Mouse (Mus musculus) heart, embryonic 11.5 days (tissue): Measurements from ENCODE around the gene 1110032F04Rik. TPM values are rescaled to one million over a fixed set of nuclear protein-coding genes. Genes with fewer than 3 reads are reported as not detected.
"Not testable (repeated sequence)": the region's sequence is repeated elsewhere in the genome, so short reads cannot be mapped to it uniquely, and the experiment has no call there.

Experiments used
- ATAC-seq: fragments of 200-750 bp; cut with Nextera tagmentation; replicated peaks from 2 replicates; pipeline ENCODE4 v1.8.0; 2017; ENCODE audit warnings: moderate library complexity; ENCODE audit not compliant: insufficient number of reproducible peaks, low FRiP score, low TSS enrichment
- H3K27ac ChIP-seq: fragments of 300-500 bp; sonication (generic); 2 replicates; pipeline ENCODE4 v1.5.1; 2014; ENCODE audit warnings: mild to moderate bottlenecking, low read depth, low read length
- H3K27me3 ChIP-seq: fragments of 300-500 bp; sonication (generic); 2 replicates; pipeline ENCODE4 v1.6.1; 2014; ENCODE audit warnings: mild to moderate bottlenecking, low read length, mixed read lengths; ENCODE audit not compliant: control insufficient read depth, insufficient read depth
- H3K36me3 ChIP-seq: fragments of 300-500 bp; sonication (generic); 2 replicates; pipeline ENCODE4 v1.6.1; 2014; ENCODE audit warnings: mild to moderate bottlenecking, low read length, moderate library complexity, mixed read lengths; ENCODE audit not compliant: control insufficient read depth, insufficient read depth
- H3K4me1 ChIP-seq: fragments of 300-500 bp; sonication (generic); 2 replicates; pipeline ENCODE4 v1.6.1; 2014; ENCODE audit warnings: low read length; ENCODE audit not compliant: control insufficient read depth, insufficient read depth
- H3K4me2 ChIP-seq: fragments of 300-500 bp; sonication (generic); 2 replicates; pipeline ENCODE4 v1.6.1; 2014; ENCODE audit warnings: mild to moderate bottlenecking, moderate library complexity
- H3K4me3 ChIP-seq: fragments of 300-500 bp; sonication (generic); 2 replicates; pipeline ENCODE4 v1.5.1; 2014; ENCODE audit warnings: low read depth, low read length
- H3K9ac ChIP-seq: fragments of 300-500 bp; sonication (generic); 2 replicates; pipeline ENCODE4 v1.6.1; 2014; ENCODE audit warnings: mild to moderate bottlenecking, low read depth, low read length, moderate library complexity
- H3K9me3 ChIP-seq: fragments of 300-500 bp; sonication (generic); replicated peaks from 2 replicates; pipeline ENCODE4 v1.6.1; 2016; ENCODE audit warnings: low read length; ENCODE audit not compliant: control insufficient read depth
- WGBS: fragments of 180-500 bp; shearing (Covaris S2); extraction: QIAGEN DNeasy Blood & Tissue Kit; methylation state at CpG from one replicate; pipeline ENCODE4 v1.1.7; 2014; ENCODE audit not compliant: insufficient replicate concordance; 5-methylcytosine and 5-hydroxymethylcytosine counted together
- polyA plus RNA-seq: library from polyadenylated mRNA; unstranded; fragments of >200 nt; fragmentation: Nextera tagmentation; extraction: Ambion mirVana; gene quantifications from 2 replicates; pipeline ENCODE4 v1.2.1, GENCODE M21; 2014

Gene 1110032F04Rik
- polyA plus RNA-seq, 1 experiment from 2014 or later = 6.7 TPM

DNA sequence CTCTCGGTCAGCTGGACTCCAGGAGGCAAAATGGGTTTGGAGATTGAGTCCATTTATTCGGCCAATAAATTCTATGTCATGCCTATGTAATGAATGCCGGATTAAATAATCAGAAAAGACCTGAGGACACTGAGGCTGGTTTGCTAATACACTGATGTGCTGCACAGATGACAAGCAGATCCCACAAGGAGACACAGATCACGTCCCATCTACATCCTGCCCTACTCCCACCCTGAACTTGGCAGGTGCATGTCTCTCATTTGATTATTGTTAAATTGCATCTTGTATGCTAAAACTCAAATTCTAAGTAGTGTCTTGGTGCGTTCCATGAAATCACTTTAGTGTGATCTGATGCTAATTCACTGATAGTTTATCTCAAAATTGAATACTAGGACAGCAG is 17.5 kb downstream of the 1110032F04Rik start:
- H3K4me1 ChIP-seq = no peaks in the 10 kb centered on the region
- 85% methylated on average over 5 of the region's 5 CpGs for WGBS
- no peak for ATAC-seq

DNA sequence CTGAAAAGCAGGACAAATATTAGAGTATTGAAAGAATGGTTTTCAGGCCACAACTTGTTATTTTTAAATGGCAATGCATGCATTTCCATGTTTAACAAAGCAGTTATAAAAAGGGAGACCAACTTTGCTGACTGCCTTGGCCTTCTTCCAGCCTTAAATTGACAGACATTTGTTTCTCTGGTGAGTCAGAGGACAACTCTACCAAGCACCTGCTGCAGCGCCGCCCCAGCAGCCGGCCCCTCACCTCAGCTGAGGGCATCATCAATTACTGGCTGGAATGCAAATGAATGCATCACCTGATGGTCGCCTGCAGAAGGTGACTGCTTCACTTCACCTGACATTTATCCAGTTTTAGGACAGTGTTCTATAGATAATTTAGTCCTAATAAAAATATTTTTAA is 26.0 kb downstream of the 1110032F04Rik start:
- Histone ChIP-seq H3K27me3 (no peaks in the 10 kb centered on the region), H3K36me3 (no peaks in the 10 kb centered on the region), H3K27ac (no peak overlapping the region), H3K4me3 (no peak overlapping the region), H3K4me1 (no peaks in the 10 kb centered on the region), H3K4me2 (no peak overlapping the region), H3K9ac (no peak overlapping the region), H3K9me3 (no peaks in the 10 kb centered on the region)
- no peak for ATAC-seq
- 73% methylated on average over 4 of the region's 4 CpGs for WGBS

More for the DNA sequence above, 17.5 kb downstream of the 1110032F04Rik start:
- H3K4me2 ChIP-seq = no peak overlapping the region
- H3K9me3 ChIP-seq = no peaks in the 10 kb centered on the region
- no peaks in the 10 kb centered on the region for H3K27me3 ChIP-seq
- H3K27ac ChIP-seq = no peak overlapping the region
- no peaks in the 10 kb centered on the region for H3K36me3 ChIP-seq
- H3K9ac ChIP-seq = no peak overlapping the region
- H3K4me3 ChIP-seq = no peak overlapping the region

DNA sequence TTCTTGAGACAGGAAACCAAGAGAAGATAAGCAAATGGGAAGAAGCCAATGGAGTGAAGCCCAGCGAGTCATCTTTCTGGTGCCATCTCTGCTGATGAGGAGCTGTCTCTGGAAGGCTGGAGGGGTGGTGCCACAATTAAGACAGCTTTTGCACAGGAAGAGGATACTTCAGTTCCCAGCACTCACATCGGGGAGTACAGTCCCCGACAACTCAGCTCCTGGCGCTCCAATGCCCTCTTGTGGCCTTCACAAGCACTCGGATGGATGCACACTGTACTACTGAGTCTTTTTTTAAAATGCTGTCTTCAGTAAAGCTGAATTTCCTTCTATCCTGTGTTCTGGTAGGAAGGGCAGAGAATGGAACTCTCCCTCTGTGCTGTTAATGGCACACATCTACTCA is 27.8 kb downstream of the 1110032F04Rik start:
- Histone ChIP-seq H3K27me3 (no peaks in the 10 kb centered on the region), H3K9ac (no peak overlapping the region), H3K4me3 (no peak overlapping the region), H3K4me1 (no peaks in the 10 kb centered on the region), H3K27ac (no peak overlapping the region), H3K36me3 (no peaks in the 10 kb centered on the region), H3K9me3 (no peaks in the 10 kb centered on the region), H3K4me2 (no peak overlapping the region)
- 76% methylated on average over 5 of the region's 5 CpGs for WGBS
- ATAC-seq = no peak

DNA sequence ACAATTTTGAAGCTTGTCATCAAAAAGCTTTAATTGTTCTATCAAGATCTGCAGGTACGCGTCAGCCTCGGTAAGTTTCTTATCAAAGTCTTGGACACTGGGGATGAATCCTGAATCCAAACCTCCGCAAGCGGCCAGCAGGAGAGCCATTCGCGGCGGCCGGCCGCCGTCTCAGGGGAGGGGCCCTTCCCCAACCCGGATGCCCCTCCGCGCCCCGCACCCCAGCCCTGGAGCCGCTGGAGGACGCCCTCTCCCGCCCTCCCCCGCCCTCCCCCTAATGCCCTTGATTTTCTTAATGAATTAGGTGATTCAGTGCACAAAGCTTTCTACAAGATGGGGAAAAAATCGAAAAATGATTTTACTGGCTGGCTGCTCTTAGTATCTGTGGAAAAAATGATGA is 33.2 kb downstream of the 1110032F04Rik start:
- not testable (repeated sequence) for H3K27me3 ChIP-seq, H3K9me3 ChIP-seq, H3K4me3 ChIP-seq, H3K4me1 ChIP-seq, H3K36me3 ChIP-seq, H3K4me2 ChIP-seq, ATAC-seq, H3K9ac ChIP-seq, H3K27ac ChIP-seq
- 79% methylated on average over 20 of the region's 20 CpGs for WGBS

DNA sequence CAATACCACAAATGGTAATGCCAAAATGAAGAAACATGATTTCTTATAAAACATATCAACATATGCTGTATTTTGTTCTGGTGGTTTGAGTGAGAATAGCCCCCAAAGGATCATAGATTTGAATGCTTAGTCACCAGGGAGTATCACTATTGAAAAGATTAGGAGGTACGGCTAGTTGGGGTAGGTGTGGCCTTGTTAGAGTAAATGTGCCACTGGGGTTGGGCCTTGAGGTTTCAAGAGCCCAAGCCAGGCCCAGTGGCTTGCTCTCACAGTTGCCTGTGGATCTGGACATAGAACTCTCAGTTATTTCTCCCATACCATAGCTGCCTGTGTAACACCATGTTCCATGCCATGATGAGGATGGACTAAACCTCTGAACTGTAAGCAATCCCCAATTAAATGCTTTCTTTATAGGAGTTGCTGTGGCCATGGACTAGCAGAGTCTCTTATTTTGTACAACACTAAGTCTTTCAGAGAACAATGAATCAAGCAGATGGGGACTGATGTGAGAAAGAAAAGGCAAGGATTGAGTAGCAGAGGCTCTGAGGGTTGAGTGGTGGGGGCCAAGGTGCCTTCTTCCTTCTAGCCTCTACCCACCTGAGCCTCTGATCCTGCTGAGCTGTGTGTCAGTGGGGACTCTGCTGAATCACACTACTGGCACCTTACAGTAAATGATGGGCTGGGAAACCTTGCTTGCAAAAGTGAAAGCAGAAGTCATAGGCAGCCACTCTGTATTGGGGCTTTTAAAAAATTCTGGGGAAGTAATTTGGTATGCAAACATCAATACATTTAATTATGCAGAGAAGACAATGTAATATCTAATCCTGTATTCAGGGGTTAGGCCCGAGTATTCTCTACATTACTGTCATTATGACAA is 35.8 kb downstream of the 1110032F04Rik start:
- no peak overlapping the region for H3K27ac ChIP-seq
- H3K4me1 ChIP-seq = no peaks in the 10 kb centered on the region
- H3K9ac ChIP-seq = no peak overlapping the region
- H3K27me3 ChIP-seq = no peaks in the 10 kb centered on the region
- no peak overlapping the region for H3K4me2 ChIP-seq
- H3K9me3 ChIP-seq = no peaks in the 10 kb centered on the region
- H3K36me3 ChIP-seq = no peaks in the 10 kb centered on the region
- WGBS = 77% methylated on average over 2 of the region's 2 CpGs
- ATAC-seq = no peak
- H3K4me3 ChIP-seq = no peak overlapping the region

DNA sequence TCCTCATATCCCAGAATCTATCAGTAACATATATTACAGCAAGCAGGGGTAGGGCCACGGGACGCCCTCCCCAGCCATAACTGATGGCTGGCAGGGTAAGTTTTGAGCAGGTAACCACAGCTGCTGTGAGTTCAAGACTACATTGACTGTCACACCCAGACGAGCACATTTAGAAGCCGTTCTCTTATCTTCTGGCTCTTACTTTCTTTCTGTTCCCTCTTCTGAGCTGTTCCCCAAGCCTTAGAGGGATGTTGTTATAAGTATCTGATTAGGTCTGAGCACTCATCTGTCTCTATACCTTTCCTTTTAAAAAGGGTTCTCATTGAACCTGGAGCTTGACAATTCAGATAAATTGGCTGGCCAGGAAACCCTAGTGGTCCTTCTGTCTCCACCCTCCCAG is 38.1 kb downstream of the 1110032F04Rik start:
- Histone ChIP-seq H3K27me3 (no peaks in the 10 kb centered on the region), H3K36me3 (no peaks in the 10 kb centered on the region), H3K9ac (no peak overlapping the region), H3K4me1 (no peaks in the 10 kb centered on the region), H3K27ac (no peak overlapping the region), H3K4me3 (no peak overlapping the region), H3K4me2 (no peak overlapping the region), H3K9me3 (no peaks in the 10 kb centered on the region)
- 67% methylated on average over 4 of the region's 4 CpGs for WGBS
- no peak for ATAC-seq

Other genes with a start within 250 kb of the 1110032F04Rik start
- gene Il12a, start 178.9 kb upstream of the 1110032F04Rik start, polyA plus RNA-seq = 0.53 TPM in 1 of 2 replicates, not detected in the other
- 8.3 and 9.5 TPM in 2 replicates for gene Ift80, start 135.0 kb downstream of the 1110032F04Rik start, polyA plus RNA-seq
- gene Smc4, start 135.2 kb downstream of the 1110032F04Rik start, polyA plus RNA-seq = 165 and 180 TPM in 2 replicates
- 104 and 110 TPM in 2 replicates for gene Trim59, start 175.2 kb downstream of the 1110032F04Rik start, polyA plus RNA-seq